Mouse (Mus musculus) urinary bladder, adult 2 months (tissue): ENCODE data around the gene Fam129c. TPM values are rescaled to one million over a fixed set of nuclear protein-coding genes. Genes with fewer than 3 reads are reported as not detected.

Experiments
- DNase-seq: peaks from one replicate; pipeline ENCODE4 v3.0.0; 2022; ENCODE audit warnings: low spot score
- polyA plus RNA-seq: library from polyadenylated mRNA; depleted of rRNA; stranded (reverse); fragments of >200 nt; gene quantifications from 2 replicates; pipeline ENCODE4 v1.2.3, GENCODE M21; 2012

Fam129c gene
- polyA plus RNA-seq, 1 experiment, result 3.7 TPM

- DNase-seq, result no peak
Observed at GRCm38 (mm10) chr8:71604021-71604420, 6.6 kb downstream of the Fam129c start.

DNA sequence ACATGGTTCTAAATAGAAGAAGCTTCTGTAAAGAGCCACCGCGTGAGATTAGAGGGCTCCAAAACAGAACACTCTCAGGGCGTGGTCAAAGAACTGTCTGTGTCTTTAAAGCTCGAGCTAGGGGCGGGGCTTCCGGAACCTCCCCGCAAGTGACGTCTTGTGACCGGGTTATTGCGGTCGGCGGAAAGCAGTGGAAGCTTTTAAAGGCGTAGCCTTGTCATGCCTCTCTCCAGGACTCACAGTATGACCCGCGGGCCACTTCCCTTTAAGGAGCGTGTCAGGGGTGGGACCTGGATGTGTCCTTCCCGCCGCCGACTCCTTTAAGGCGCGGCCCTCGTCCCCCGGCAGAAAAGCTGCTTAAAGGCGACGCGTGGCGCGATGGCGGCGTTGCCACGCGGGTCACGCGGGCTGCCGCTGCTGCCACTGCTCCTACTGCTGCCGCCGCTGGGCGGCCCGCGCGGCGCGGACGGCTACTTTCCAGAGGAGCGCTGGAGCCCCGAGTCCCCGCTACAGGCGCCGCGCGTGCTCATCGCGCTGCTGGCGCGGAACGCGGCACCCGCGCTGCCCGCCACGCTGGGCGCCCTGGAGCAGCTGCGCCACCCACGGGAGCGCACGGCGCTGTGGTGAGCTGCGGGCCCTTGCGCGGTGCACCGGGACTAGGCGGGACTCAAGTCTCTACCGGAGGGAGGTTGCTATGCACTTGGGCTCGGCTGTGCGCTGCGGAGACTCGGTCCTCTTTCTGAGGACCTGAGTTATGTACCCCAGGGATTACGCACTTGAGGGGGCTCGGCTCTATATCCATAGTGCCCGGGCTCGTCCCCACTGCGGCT lies 13.6 kb downstream of the Fam129c start, which contains the start of gene Colgalt1:
Gene Colgalt1 (plus strand): TSS at position 177 of the 830 bp plus-strand sequence.
- DNase-seq, result peak; percentile 84

GRCm38 (mm10) chr8:71612141-71612540 lies 14.7 kb downstream of the Fam129c start:
- no peak for DNase-seq

GRCm38 (mm10) chr8:71613418-71613817 lies 16.0 kb downstream of the Fam129c start:
- no peak for DNase-seq

DNA sequence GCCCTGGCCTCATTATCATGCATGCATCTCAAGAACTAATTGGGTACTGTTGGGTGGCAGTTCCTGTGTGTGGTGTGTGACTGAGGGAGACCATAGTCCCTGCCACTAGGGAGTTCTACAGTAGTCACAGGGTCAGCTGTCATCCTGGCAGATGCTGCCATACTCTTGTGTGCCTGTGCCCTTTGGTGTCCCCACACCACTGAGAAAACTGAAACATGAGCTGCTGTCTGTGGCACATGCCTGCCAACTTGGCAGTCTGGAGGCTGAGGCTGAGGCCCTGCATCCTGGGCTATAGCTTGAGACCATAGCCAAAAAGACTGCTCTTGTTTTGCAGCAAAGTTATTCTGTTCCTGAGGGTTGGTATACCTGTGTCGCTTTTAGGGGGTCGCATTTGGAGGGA lies 22.3 kb downstream of the Fam129c start:
- no peak for DNase-seq

GRCm38 (mm10) chr8:71625088-71625487 lies 27.6 kb downstream of the Fam129c start:
- no peak for DNase-seq

DNA sequence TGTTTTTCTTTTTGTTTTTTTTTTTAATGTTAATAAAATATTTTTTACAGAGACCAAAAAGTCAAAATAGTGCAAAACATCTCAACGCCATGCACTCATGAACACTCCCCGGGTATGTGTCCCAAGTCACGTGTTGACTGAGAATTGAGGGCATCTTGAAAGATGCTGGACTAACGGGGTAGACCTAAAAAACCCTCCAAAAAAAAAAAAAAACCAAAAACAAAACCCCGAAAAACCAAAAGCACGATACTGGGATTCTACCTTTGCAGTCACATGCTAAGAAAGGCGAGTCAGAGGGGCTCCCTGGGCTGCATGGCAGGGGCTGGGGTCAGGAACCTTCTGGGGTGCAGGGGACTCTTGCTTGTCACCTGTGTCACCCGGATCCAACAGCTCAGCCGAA lies 29.3 kb downstream of the Fam129c start:
- no peak for DNase-seq

GRCm38 (mm10) chr8:71627265-71628099 lies 30.0 kb downstream of the Fam129c start:
- no peak for DNase-seq

DNA sequence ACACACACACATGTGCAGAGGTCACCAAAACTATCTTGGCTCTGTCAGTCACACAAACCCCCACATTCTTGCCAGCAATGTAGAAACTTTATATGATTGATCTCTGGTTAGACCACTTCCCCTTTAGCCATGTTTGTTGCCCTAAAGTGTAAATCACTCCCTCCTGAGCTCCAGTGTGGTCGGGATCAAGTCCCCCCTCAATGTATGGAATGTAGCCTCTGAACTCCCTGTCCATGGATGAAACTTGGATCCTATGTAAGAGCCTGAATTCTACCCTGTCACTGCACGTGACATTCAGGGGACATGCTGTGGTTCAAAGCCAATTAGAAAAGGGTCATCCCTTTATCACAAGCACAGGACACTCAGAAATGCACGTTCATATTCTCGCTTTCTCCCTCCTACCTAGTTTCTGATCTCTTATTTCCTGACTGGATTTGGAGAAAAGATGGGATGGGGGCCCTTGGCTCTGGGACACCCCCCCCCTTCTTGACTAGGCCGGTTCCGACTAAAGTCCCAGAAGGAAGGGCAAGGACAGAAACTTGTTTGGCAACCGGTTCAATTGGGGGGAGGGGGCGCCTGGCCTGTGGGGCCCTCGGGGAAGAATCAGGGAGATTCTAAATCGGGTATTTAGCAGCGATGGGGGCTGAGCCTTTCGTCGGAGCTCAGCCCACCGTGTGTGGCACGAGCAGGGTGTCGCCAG lies 31.1 kb downstream of the Fam129c start:
- DNase-seq, result no peak

DNA sequence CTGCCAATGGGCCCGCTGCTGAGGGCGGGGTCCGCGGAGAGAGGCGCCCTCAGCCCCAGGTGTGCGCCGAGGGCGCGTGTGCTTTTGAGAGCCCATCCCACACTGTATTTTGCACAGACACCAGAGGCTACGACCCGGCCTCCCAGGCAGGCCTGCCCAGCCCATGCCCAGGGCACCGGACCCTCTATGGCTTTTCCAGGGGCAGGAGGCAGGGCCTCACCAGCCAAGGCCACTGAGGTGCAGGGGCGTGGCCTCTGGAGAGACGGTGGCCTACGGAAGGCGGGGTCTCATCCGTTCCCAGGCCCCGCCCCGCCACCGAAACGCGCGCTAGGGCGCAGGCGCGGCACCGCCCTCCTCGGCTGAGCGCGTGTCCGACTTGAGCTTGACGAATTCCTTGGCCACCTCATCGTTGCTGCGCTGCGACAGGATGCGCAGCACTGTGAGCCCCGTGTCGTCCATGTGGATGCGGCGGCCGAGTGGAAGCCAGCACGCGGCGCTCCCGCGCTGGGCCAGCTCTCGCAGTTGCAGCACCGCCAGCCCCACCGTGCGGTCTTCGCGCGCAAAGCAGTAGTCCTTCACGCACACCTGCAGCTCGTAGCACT lies 31.7 kb downstream of the Fam129c start:
- DNase-seq, result peak; percentile 92

DNA sequence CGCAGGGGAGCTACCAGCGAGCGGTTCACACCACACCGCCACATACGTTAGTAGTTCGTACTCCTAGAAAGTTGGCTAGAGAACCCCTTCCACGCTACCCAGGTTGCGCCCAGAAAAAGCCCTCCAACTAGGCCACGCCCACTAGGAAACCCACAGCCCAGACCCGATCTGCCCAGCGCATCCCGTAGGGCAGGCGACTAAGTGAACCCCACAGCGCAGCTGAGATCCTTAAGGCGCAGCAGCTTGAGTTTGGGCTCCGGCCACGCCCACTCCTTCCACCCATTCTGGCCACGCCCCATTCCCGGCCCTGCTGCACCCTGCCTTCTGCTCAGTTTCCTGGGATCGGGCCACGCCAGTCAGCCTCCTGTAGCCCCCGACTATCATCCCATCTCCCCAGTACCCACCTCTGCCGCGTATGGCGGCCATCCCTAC lies 32.3 kb downstream of the Fam129c start:
- no peak for DNase-seq

DNA sequence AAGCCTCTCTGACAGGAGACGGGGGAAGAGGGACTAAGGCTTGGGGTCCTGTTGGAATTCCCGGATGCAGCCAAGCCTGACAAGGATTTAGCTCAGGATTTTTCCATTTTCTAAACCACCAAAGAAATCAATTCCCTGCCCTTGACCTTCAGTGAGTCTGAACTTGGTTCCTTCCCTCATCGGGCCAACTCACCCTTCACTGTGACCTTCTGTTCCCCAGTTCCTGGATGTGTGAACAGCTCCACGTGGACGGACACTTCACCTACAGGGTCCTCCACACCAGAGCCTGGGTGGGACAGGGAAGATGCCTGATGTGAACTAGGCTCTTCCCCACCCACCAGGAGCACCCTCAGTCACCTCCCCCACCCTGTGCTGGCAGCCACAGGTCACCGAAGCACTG lies 33.3 kb downstream of the Fam129c start:
- no peak for DNase-seq

- DNase-seq, result no peak
Observed at GRCm38 (mm10) chr8:71631897-71632296, 34.4 kb downstream of the Fam129c start.

DNA sequence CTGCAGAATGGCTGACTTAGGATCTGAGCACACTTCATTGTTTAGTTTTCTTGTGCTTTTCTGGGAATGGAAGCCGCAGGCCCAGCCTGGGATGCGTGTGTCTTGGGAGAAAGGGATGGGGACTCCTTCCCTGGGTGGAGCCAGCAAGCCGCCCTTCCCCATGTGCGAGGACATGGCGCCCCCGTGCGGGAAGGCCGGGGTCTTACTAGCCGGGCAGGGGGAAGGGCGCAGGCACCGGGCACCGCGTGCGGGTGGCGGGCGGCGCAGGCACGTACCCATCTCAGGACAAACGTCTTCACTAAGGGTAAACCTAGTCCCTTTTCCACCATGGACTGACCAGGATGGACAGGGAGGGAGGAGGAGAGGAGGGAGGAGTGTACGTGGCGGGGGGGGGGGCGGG lies 35.7 kb downstream of the Fam129c start:
- no peak for DNase-seq

DNA sequence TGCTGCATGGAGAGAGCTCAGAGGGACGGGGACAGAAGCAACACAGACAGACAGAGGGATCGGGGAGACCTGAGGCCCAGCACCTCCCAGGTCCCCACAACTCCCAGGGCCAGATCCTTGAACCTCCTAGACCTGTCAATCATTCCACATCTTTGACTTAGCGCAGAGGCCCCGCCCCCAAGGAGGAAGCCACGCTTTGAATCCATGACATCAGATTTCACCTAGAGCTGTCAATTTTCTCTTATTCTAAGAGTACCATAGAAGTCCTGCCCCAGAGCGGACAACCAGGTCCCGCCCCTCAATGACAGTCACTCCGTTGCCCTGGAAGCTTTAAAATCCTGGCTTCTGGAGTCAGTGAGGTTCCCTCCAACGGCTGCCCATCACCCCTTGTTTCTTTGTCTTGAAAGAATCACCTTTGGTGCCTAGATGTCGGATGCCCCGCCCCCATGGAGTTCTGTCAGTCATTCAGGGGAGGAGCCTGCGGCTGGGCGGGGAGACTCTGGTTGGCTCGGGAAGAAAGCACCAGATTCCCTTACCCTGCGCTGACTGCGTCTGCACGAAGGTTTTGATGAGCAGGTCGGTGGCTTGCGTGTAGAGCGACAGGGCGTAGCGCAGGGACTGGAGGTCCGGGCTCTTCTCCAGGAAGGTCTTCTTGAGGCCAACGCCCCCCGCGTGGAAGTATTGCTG lies 36.7 kb downstream of the Fam129c start:
- no peak for DNase-seq

- no peak for DNase-seq
Observed at GRCm38 (mm10) chr8:71637149-71638095, 40.0 kb downstream of the Fam129c start.

DNA sequence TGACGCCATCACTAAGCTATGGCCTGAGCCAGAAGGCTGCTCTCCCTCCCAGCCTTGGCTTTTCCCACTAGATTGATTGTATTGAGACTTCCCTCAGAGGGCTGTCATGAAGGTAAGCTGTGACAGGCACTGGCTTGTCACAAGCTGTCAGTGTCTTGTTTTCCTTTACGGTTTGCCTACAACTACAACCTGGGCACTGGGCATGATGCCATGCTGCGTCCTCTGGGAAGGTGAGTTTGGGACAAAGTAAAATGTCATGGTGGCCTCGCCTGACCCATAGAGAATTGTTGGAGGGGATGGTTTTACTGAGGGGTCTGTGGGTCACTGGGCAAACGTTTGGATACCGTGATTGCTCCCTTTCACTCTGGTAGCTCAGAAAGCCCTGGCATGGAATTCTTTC lies 40.9 kb downstream of the Fam129c start:
- DNase-seq, result no peak

GRCm38 (mm10) chr8:71639318-71639717 lies 41.9 kb downstream of the Fam129c start:
- no peak for DNase-seq

GRCm38 (mm10) chr8:71645510-71645909 lies 48.1 kb downstream of the Fam129c start:
- no peak for DNase-seq

GRCm38 (mm10) chr8:71654600-71654999 lies 57.2 kb downstream of the Fam129c start:
- no peak for DNase-seq
